22 mouse cellular contexts compared by ENCODE assay signal in genomic region chr15:99993100-99993499, GRCm38 (mm10). TPM values are rescaled to one million over a fixed set of nuclear protein-coding genes. Genes with fewer than 3 reads are reported as not detected.
DNase-seq lines count a peak whose midpoint lies in the region; TF ChIP-seq lines count a peak whose summit lies in the region.
"Had no signal": no experiment of that assay in that cellular context is flagged by ENCODE, and none has a peak within 500 bp of the region (broad histone marks: within the 10 kb centered on the region; RNA-seq: fewer than 3 reads in every experiment).

No protein-coding gene starts in this region.

- H3K36me3 ChIP-seq in CH12.LX (replicated peaks in 1 of 2; ENCODE audit: control insufficient read depth in 1 of 2, insufficient read depth in 1 of 2, low read length in 1 of 2) = peaks cover 36 to 78% of the 10 kb centered on the region in 2 experiments

- peak; percentile 42 for DNase-seq in A20 (ENCODE audit: low read depth, low spot score)
- no peak for DNase-seq in CH12.LX (ENCODE audit: extremely low read depth)
- no peak for DNase-seq in ovary, postnatal 14 days (ENCODE audit: low spot score)
- no peak for DNase-seq in spleen, postnatal 4 days (ENCODE audit: low spot score in 2 of 2)
- DNase-seq: adrenal gland, adult 2 months; adrenal gland, adult 8-10 months; adrenal gland, postnatal 10 days; adrenal gland, postnatal 14 days; adrenal gland, postnatal 25 days; adrenal gland, postnatal 36 days; B cell, adult 2 months; cerebellum, adult 11 months; cerebellum, adult 11-12 months; cerebellum, adult 18-20 months; cerebellum, adult 2 months; cerebellum, adult 8-10 months had no signal

- no peak overlapping the region for H3K4me3 ChIP-seq in CH12.LX (replicated peaks in 1 of 3; ENCODE audit: low read depth in 2 of 3, low read length in 2 of 3, poor library complexity in 1 of 3)

- in situ Hi-C loops in CH12.LX (cut with MboI; ENCODE audit: low pct_ligation_motif_present, low pct_unique_long_range_greater_than_20kb, low sequenced_read_pairs) = no loop called here

- no peak for TF ChIP-seq POLR2A in CH12.LX (IDR thresholded peaks at IDR 0.05; ENCODE audit: low read depth, low read length)

- dilution Hi-C loops in CH12.LX (cut with MboI; ENCODE audit: extremely low pct_ligation_motif_present, extremely low pct_unique_long_range_greater_than_20kb, low sequenced_read_pairs) = no loop called here

- H3K79me2 ChIP-seq in CH12.LX (replicated peaks; ENCODE audit: control insufficient read depth, extremely low read depth, insufficient read depth, poor library complexity, severe bottlenecking) = peaks cover 7% of the 10 kb centered on the region

- H3K27me3 ChIP-seq in CH12.LX (replicated peaks) = no peaks in the 10 kb centered on the region
- H3K27me3 ChIP-seq: Patski had no signal

- H3K27ac ChIP-seq in CH12.LX (ENCODE audit: insufficient read depth, low read depth) = no peak overlapping the region; the same call in 1 of the 2 replicates

- no peaks in the 10 kb centered on the region for H3K9me3 ChIP-seq in CH12.LX (replicated peaks; ENCODE audit: low read length)
- H3K9me3 ChIP-seq: G1E had no signal

- H3K4me1 ChIP-seq in CH12.LX (ENCODE audit: control insufficient read depth in 1 of 2, insufficient read depth in 2 of 2) = peaks cover 0 to 41% of the 10 kb centered on the region in 2 experiments; a peak in 2 of 4 replicates

- no peak overlapping the region for H3K9ac ChIP-seq in CH12.LX (ENCODE audit: insufficient read depth, low read depth)

- no peak overlapping the region for H3K4me2 ChIP-seq in CH12.LX (ENCODE audit: insufficient read depth, low read depth, poor library complexity, severe bottlenecking)

- no peak for TF ChIP-seq RAD21 in CH12.LX (IDR thresholded peaks at IDR 0.05; ENCODE audit: low read depth, low read length)

- TF ChIP-seq CTCF in CH12.LX (conservative IDR thresholded peaks at IDR 0.05 in 1 of 2, IDR thresholded peaks at IDR 0.05 in 1 of 2; ENCODE audit: low read depth in 2 of 2, low read length in 2 of 2) = no peak

- peak; percentile 73 for TF ChIP-seq EP300 in CH12.LX (IDR thresholded peaks at IDR 0.05; ENCODE audit: low read length)

TF ChIP-seq in CH12.LX, 34 proteins besides CTCF, POLR2A, EP300 and RAD21:
- TF ChIP-seq TCF12 (IDR thresholded peaks at IDR 0.05; ENCODE audit: low read depth, low read length) (no peak), IRF4 (IDR thresholded peaks at IDR 0.05; ENCODE audit: low read depth, low read length) (peak; percentile 62)

RNA-seq across cellular contexts. Expression of gene Larp4, which starts 23.2 kb away (rescaled TPM):
- total RNA-seq in CH12.LX (2012; rRNA removed) (96.3 and 113 TPM in 2 replicates), CH12.LX (2014; rRNA removed) (135 and 145 TPM in 2 replicates)
- 74.6 and 81.9 TPM in 2 replicates for polyA plus RNA-seq in CH12.LX (2012; ENCODE audit: insufficient read length, low read depth)

RNA-seq across cellular contexts. Expression of gene Fam186a, which starts 26.2 kb away (rescaled TPM):
- total RNA-seq in CH12.LX (2012; rRNA removed) (0.08 TPM in 1 of 2 replicates, not detected in the other), CH12.LX (2014; rRNA removed) (not detected in 2 replicates)
- not detected in 2 replicates for polyA plus RNA-seq in CH12.LX (2012; ENCODE audit: insufficient read length, low read depth)
- total RNA-seq: MEL had no signal
- polyA plus RNA-seq: activated CD4-positive, CD25-positive, alpha-beta regulatory T cell, adult 4 months; C2C12; CD4-positive, CD25-positive, alpha-beta regulatory T cell, adult 4 months; G1E; Patski had no signal

RNA-seq across cellular contexts. Expression of gene Dip2b, which starts 45.4 kb away (rescaled TPM):
- total RNA-seq in CH12.LX (2012; rRNA removed) (15.1 and 16.7 TPM in 2 replicates), CH12.LX (2014; rRNA removed) (13.0 and 15.7 TPM in 2 replicates)
- polyA plus RNA-seq in CH12.LX (2012; ENCODE audit: insufficient read length, low read depth) = 14.3 and 18.2 TPM in 2 replicates
